Mouse (Mus musculus) adrenal gland, adult 10 weeks (tissue): ENCODE results near the gene Proser3. TPM values are rescaled to one million over a fixed set of nuclear protein-coding genes. Genes with fewer than 3 reads are reported as not detected.

Experiments used
- polyA plus RNA-seq: library from polyadenylated mRNA; stranded (reverse); fragments of 350-450 nt; fragmentation: Illumina TruSeq; extraction: RNeasy Lipid Tissue Mini Kit (QIAGEN cat#74804); gene quantifications from one replicate; pipeline ENCODE4 v1.2.3, GENCODE M21; 2014; ENCODE audit warnings: low read depth, low replicate concordance

Proser3 gene
- 1.5 TPM for polyA plus RNA-seq

GRCm38 (mm10) chr7:30552102-30553020 lies at the start of gene Proser3, which contains the start of gene Hspb6:
Gene Proser3, minus strand, starts transcription at chr7:30552299.
Gene Hspb6, plus strand, starts transcription at chr7:30552178.

GRCm38 (mm10) chr7:30598786-30599185 lies 46.7 kb upstream of the Proser3 start, which contains the start of gene Zbtb32:
Gene Zbtb32, minus strand, starts transcription at chr7:30598909.

GRCm38 (mm10) chr7:30588676-30589434 lies 36.8 kb upstream of the Proser3 start, which contains the start of gene Kmt2b:
Gene Kmt2b, minus strand, starts transcription at chr7:30588726.

DNA sequence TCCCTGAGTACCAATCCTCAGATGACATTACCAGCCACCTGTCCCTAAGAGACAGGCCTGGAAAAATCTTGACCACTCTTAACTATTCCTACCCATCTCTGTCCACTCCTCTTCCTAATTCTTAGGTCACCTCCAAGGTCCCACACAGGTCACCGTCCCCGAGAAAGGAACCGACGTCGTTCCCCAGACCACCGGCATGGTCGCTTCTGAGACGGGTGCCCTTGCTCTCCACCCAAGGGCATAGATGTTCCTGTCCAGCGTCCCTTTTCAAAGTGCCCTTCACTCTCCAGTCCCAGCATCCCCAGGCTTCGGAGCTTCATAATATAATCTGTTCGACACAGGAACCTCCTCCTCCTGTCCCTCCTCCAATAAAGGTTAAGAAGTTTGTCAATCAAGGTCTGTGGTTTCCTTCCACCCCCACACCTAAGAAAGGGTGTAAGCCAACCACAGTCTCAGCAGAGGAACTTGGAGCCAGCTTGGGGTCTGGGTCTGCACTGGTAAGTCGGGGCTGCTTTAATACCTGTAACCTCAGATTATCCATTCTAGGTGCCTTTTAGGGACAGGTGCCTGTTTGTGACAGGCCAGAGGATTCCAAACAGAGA lies 13.0 kb upstream of the Proser3 start, which contains the start of gene Igflr1:
Igflr1 (plus strand) TSS at position 458 of the 602 bp plus-strand sequence.

DNA sequence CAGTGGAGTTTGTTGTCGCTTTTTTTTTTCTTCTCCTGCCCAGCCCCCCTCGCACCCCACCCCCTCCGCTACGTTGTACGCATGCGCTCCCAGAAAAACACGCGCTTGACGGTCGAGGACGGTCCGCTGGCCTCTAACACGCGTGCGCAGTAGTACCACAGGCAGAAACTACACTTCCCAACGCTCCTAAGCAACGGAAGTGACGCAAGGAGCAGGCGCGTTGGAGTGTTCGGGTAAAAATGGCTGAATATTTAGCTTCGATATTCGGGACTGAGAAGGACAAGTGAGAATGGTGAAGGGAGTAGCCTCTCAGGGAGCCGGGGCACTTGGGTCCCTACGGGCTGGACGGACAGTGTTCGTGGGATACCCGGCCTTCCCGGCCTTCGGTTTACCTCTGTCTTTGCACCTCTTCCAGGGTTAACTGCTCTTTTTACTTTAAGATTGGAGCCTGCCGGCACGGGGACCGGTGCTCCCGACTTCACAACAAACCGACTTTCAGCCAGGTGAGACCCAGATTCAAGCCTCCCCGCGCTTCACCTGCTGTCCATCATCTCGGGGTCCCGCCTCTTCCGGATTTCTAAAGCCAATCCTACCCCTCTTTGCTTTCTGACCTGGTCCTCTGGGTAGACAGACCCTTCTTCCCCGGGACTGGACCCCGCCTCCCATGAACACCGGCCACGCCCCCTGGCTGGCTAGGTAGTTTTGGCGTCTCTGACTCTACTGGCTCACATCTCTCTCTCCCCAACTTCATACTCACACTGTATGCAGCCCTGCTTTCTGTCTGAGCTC lies 11.2 kb upstream of the Proser3 start, which contains the start of the genes U2af1l4, Gm49396 and Psenen:
U2af1l4 (plus strand) TSS at position 185 of the 789 bp plus-strand sequence.
Gm49396 (plus strand) TSS at position 228 of the 789 bp plus-strand sequence.
Psenen (minus strand) TSS at position 511 of the 789 bp plus-strand sequence.

DNA sequence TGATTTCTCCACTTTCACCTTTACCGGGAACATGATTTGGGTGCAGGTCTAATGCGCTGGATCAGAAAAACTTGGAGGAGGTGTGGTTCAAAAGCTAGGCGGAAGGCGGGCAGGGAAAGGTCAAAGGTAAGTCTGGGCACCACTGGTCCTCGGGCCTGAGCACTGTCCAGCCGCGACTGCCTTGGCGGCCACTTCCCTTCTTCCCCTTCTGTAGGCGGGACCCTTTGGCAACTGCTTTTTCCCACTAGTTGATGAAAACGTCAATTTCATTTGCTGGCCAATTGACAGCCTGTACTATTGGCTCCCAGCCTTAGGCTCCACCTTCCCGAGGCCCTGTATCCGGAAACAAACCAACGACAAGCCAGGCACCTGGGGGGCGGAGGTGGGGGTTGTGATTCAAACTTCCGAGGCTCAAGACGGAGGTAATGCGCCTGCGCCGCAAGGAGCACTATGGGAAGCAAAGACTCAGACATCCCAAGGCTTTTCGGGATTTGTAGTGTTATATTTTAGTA lies 7.4 kb upstream of the Proser3 start, which contains the start of gene Lin37:
Lin37 (minus strand) TSS at position 396 of the 512 bp plus-strand sequence.

GRCm38 (mm10) chr7:30534633-30535577 lies 17.2 kb downstream of the Proser3 start, which contains the start of gene Arhgap33:
Gene Arhgap33, minus strand, starts transcription at chr7:30535060.

GRCm38 (mm10) chr7:30493401-30493931 lies 58.6 kb downstream of the Proser3 start, which contains the start of gene Prodh2:
Gene Prodh2, plus strand, starts transcription at chr7:30493622.

Other genes starting within 250 kb of the Proser3 start
- gene Alkbh6, start 243.6 kb downstream of the Proser3 start, polyA plus RNA-seq: 5.4 TPM
- gene Syne4, start 237.5 kb downstream of the Proser3 start, polyA plus RNA-seq: 2.3 TPM
- gene E130208F15Rik, start 230.6 kb downstream of the Proser3 start, polyA plus RNA-seq: 1.2 TPM
- 3.0 TPM for gene Sdhaf1, start 228.4 kb downstream of the Proser3 start, polyA plus RNA-seq
- gene Lrfn3, start 189.5 kb downstream of the Proser3 start, polyA plus RNA-seq: 1.4 TPM
- 3.2 TPM for gene Tyrobp, start 138.5 kb downstream of the Proser3 start, polyA plus RNA-seq
- gene Hcst, start 132.4 kb downstream of the Proser3 start, polyA plus RNA-seq: not detected
- not detected for gene Nfkbid, start 130.6 kb downstream of the Proser3 start, polyA plus RNA-seq
- gene Aplp1, start 106.8 kb downstream of the Proser3 start, polyA plus RNA-seq: 8.6 TPM
- not detected for gene Kirrel2, start 94.6 kb downstream of the Proser3 start, polyA plus RNA-seq
- gene Nphs1, start 94.0 kb downstream of the Proser3 start, polyA plus RNA-seq: not detected
- gene Prodh2, start 58.7 kb downstream of the Proser3 start, polyA plus RNA-seq: not detected
- gene Arhgap33, start 17.2 kb downstream of the Proser3 start, polyA plus RNA-seq: 0.23 TPM
- gene Hspb6, start 121 bp downstream of the Proser3 start, polyA plus RNA-seq: 50.0 TPM
- gene Lin37, start 7.5 kb upstream of the Proser3 start, polyA plus RNA-seq: 6.5 TPM
- 13.9 TPM for gene U2af1l4, start 11.0 kb upstream of the Proser3 start, polyA plus RNA-seq
- gene Gm49396, start 11.0 kb upstream of the Proser3 start, polyA plus RNA-seq: 3.4 TPM
- gene Psenen, start 11.3 kb upstream of the Proser3 start, polyA plus RNA-seq: 31.7 TPM
- not detected for gene Igflr1, start 13.1 kb upstream of the Proser3 start, polyA plus RNA-seq
- gene Kmt2b, start 36.4 kb upstream of the Proser3 start, polyA plus RNA-seq: 5.8 TPM
- gene Zbtb32, start 46.6 kb upstream of the Proser3 start, polyA plus RNA-seq: not detected
- gene Upk1a, start 60.5 kb upstream of the Proser3 start, polyA plus RNA-seq: not detected
- 1,385 TPM for gene Cox6b1, start 73.9 kb upstream of the Proser3 start, polyA plus RNA-seq
- gene Etv2, start 83.6 kb upstream of the Proser3 start, polyA plus RNA-seq: not detected
- gene Rbm42, start 98.0 kb upstream of the Proser3 start, polyA plus RNA-seq: not detected
- 2.0 TPM for gene Haus5, start 112.7 kb upstream of the Proser3 start, polyA plus RNA-seq
- gene Pmis2, start 119.3 kb upstream of the Proser3 start, polyA plus RNA-seq: not detected
- not detected for gene 2200002J24Rik, start 146.6 kb upstream of the Proser3 start, polyA plus RNA-seq
- not detected for gene Atp4a, start 159.9 kb upstream of the Proser3 start, polyA plus RNA-seq
- gene Tmem147, start 177.2 kb upstream of the Proser3 start, polyA plus RNA-seq: 14.1 TPM
- gene Gapdhs, start 191.4 kb upstream of the Proser3 start, polyA plus RNA-seq: not detected
- gene Sbsn, start 199.2 kb upstream of the Proser3 start, polyA plus RNA-seq: 12.7 TPM
- 7.0 TPM for gene Dmkn, start 211.5 kb upstream of the Proser3 start, polyA plus RNA-seq
- not detected for gene Krtdap, start 235.6 kb upstream of the Proser3 start, polyA plus RNA-seq